Mouse (Mus musculus) neural tube, embryonic 10.5 days (tissue): ENCODE results near the gene Cdk5rap2.

Experiments
- DNase-seq: peaks from one replicate; pipeline ENCODE4 v3.0.0-alpha.2; 2017; ENCODE audit warnings: low spot score; ENCODE audit errors: extremely low spot score

Cdk5rap2 gene

GRCm38 (mm10) chr4:70262850-70263249, 147.4 kb downstream of the Cdk5rap2 start:
- DNase-seq: no peak

DNA sequence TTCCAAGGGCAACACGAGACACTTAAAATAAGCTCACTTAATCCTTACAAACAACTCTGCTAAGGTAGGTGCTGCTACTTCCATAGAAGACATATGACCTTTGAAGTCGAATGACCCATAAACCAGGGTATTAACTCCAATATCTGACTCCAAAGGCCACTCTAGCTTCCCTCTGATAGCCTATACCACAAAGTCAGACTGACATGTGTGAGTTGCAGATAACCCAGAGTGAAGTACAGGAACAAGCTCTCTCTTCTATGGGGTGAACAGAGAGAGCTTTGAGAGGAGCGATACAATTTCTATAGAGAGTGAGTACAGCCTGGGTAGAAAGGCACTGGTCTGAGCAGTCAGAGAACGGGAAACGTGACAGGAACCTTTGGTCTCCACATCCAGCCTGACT, 148.9 kb downstream of the Cdk5rap2 start:
- no peak for DNase-seq

- DNase-seq: no peak
Measured at GRCm38 (mm10) chr4:70260419-70260807, 149.8 kb downstream of the Cdk5rap2 start.

GRCm38 (mm10) chr4:70259726-70260418, 150.4 kb downstream of the Cdk5rap2 start:
- no peak for DNase-seq

GRCm38 (mm10) chr4:70258826-70259225, 151.4 kb downstream of the Cdk5rap2 start:
- no peak for DNase-seq

DNA sequence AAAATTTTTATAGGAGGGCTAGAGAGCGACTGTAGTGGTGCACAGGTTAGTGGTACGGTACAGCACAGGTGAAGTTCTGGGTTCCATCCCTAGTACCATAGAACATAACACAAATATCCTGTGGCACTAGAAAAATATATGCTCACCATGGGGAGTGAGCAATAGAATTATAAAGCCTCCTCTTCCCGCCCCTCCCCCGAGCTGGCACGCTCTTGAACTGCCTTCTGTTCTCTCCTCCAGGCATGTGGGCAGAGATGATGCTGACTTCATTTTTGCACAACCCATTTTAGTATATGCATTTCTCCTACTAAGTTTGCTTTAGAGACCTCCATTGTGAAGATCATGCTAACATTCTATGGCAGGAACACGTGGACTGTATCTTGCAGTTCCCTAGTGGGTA, 152.0 kb downstream of the Cdk5rap2 start:
- no peak for DNase-seq

DNA sequence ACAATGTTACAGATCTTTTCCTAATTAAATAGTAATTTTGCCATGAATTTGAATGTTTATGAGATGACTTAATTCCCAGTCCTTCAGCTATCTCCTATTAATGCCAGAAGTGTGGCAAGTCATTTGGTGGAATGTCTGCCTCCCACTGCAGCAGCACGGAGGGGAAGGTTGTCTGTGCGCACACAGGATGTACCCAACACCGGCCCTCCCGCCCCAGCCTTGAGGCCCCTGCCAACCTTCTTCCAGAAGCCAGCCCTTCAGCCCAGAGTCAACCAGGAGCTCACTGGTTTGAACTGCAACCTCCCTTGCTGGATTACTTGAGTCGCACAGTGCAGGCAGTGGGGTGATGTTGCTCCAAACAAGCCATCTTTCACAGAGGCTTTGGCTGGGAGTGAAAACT, 158.5 kb downstream of the Cdk5rap2 start:
- no peak for DNase-seq

- no peak for DNase-seq
Measured at GRCm38 (mm10) chr4:70245706-70246105, 164.5 kb downstream of the Cdk5rap2 start.

DNA sequence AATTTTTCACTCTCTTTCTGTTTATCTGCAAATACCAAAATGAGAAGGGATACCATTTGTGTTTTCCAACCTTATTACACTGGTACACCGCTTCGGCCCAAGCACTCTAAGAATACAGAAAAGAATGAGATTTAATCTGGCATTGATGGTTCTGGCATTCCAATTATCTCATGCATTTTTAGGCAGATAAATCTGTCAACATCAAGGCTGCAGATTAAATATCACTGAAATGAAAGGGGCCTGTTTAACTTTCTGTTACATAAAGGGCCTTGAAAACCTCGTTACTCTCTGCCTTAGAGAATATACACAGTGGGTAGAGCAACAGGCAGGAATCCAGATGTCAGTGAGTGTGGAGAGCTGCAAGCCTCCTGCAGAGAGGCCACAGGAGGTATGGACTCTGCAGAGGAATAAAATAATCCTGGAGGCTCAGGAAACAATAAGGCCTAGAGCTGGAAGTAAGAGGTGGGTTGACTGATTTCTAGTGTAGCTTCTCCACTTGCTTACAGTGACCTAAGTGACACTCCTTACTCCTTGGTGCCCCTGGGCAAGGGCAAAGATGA, 166.6 kb downstream of the Cdk5rap2 start:
- DNase-seq: no peak

- DNase-seq: no peak
Measured at GRCm38 (mm10) chr4:70239731-70240130, 170.5 kb downstream of the Cdk5rap2 start.

DNA sequence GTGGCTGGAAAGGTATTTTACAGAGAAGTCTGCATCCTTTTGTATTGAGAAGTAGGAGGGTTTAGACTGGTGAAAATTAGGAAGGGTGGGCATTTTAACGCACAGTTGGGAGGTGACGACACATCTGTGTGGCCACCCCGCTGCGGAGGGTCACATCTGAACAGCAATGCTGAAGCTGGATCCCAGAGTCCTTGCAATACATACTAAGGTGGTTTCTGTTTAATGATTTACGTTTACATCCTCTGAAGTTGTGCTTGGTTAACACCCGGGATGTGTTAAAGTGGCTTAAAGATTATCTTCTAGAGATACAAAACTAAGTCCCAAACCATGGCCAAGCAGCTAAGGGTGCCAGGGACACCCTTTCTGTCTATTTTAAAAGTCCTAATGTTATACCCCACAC, 171.4 kb downstream of the Cdk5rap2 start:
- DNase-seq: no peak

DNA sequence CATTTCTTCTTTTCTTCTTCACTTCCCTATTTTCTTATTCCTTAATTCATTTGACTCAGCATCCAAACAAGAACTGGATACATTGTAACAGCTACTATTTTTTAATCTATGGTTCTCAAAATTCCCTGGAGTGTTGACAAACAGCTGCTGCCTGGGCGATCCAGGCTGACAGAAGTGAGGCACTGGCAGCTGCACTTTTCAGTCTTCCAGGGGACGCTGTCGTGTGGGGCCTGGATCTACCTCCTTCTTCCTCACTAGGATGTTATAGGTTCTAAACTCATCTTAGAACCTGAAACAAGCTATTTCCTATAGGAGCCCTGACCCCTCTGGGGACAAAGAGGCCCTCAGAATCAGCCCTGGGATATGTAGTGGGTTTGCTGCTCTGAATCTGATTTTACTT, 177.9 kb downstream of the Cdk5rap2 start:
- no peak for DNase-seq

DNA sequence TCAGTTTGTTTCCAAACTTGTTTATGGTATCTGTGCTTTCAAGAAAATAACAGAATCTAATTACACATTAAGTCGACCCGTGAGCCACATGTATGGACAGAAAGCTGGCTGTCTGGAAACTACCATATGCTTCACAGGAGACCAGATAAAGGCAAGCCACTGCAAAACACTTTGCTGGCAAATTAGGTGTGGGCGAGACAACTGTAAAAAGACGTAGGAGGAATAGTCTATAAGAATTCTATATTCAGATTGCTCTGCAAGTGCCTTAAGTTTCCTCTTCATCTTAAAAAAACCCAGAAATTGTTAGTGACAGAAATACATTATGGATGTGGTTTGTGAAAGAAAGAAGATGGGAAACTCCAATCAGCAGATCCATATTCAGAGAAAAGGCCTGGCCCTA, 180.4 kb downstream of the Cdk5rap2 start:
- DNase-seq: no peak

GRCm38 (mm10) chr4:70228350-70228749, 181.9 kb downstream of the Cdk5rap2 start:
- no peak for DNase-seq

DNA sequence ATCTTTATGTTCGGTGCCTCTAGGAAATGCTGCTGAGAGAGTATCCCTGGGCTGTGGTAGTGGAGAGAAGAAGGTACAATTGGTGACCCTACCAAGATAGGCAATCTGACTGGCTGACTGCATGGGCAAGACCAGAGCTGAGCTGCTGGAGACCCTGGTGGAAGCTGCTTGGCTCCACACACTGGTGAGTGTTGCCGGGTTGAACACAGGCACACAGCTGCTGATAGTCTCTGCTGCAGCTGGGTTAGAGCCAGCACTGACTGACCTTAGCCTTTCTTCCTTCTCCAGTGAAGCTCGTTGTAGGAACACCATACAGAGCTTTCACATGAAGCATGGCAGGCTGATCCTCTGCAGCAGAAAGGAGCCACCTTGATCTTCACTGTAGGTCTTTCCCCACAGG, 182.6 kb downstream of the Cdk5rap2 start:
- no peak for DNase-seq

GRCm38 (mm10) chr4:70224503-70224902, 185.7 kb downstream of the Cdk5rap2 start:
- DNase-seq: no peak

- no peak for DNase-seq
Measured at GRCm38 (mm10) chr4:70221878-70222277, 188.4 kb downstream of the Cdk5rap2 start.

DNA sequence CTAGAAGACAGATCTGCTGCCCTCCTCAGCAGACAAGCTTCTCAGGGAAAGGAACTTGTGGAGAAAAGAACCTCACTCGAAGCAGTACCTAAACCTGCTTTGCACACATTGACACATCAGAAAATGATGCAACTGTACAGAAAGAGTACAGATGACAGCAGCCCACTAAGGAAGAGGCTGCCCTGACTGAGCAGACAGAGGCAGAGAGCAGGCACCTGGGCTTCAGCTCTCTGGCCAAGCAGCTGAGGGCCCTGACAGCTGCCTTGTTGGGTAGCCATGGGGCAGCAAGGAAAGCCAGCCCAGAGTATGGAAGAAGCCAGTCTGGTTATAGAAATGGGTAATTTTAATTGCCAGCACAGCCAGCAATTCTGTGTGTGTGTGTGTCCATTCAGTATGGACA, 188.9 kb downstream of the Cdk5rap2 start:
- DNase-seq: no peak

GRCm38 (mm10) chr4:70220277-70221180, 189.7 kb downstream of the Cdk5rap2 start:
- DNase-seq: no peak

GRCm38 (mm10) chr4:70219776-70220175, 190.5 kb downstream of the Cdk5rap2 start:
- no peak for DNase-seq

DNA sequence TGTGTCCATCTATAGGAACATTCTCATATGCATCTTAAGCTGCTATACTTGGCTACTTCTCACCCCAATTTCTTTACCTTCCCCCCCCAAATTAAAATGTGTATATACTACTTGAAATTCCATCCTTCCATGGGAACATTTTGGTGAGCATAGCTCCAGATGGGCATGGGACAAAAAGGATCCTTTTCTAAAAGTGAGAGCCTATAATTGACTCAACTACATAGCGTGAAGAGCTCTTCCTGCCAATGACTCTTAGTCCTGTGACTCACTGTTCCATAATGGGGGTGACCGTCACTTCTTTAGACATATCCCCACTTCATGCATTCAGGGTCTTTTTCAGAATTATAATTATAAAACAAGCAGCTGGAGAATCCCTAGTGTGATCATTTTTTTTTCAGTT, 224.3 kb downstream of the Cdk5rap2 start:
- no peak for DNase-seq
